Mouse (Mus musculus): ENCODE measurements around the gene Trip12. TPM values are rescaled to one million over a fixed set of nuclear protein-coding genes. Genes with fewer than 3 reads are reported as not detected.

Gene Trip12
- polyA plus RNA-seq, 1 experiment, result 115 TPM

- no peak for DNase-seq (ENCODE audit: low read depth)
- TF ChIP-seq POLR2A (IDR thresholded peaks at IDR 0.05; ENCODE audit: borderline replicate concordance, extremely low read depth, insufficient read depth, insufficient read length, poor library complexity, severe bottlenecking), result no peak
- no peak for TF ChIP-seq CTCF (IDR thresholded peaks at IDR 0.05; ENCODE audit: borderline replicate concordance, extremely low read depth, insufficient read depth, insufficient read length)
Measured at GRCm38 (mm10) chr1:84777455-84777854, 62.9 kb downstream of the Trip12 start.

GRCm38 (mm10) chr1:84758843-84759242 is 81.5 kb downstream of the Trip12 start:
- no peak for DNase-seq (ENCODE audit: low read depth)
- TF ChIP-seq CTCF (IDR thresholded peaks at IDR 0.05; ENCODE audit: borderline replicate concordance, extremely low read depth, insufficient read depth, insufficient read length) (no peak), POLR2A (IDR thresholded peaks at IDR 0.05; ENCODE audit: borderline replicate concordance, extremely low read depth, insufficient read depth, insufficient read length, poor library complexity, severe bottlenecking) (no peak)

GRCm38 (mm10) chr1:84742156-84742555 is 98.2 kb downstream of the Trip12 start:
- DNase-seq (ENCODE audit: low read depth), result no peak
- TF ChIP-seq CTCF (IDR thresholded peaks at IDR 0.05; ENCODE audit: borderline replicate concordance, extremely low read depth, insufficient read depth, insufficient read length), result no peak
- TF ChIP-seq POLR2A (IDR thresholded peaks at IDR 0.05; ENCODE audit: borderline replicate concordance, extremely low read depth, insufficient read depth, insufficient read length, poor library complexity, severe bottlenecking), result no peak

- TF ChIP-seq CTCF (IDR thresholded peaks at IDR 0.05; ENCODE audit: borderline replicate concordance, extremely low read depth, insufficient read depth, insufficient read length) (no peak), POLR2A (IDR thresholded peaks at IDR 0.05; ENCODE audit: borderline replicate concordance, extremely low read depth, insufficient read depth, insufficient read length, poor library complexity, severe bottlenecking) (no peak)
- DNase-seq (ENCODE audit: low read depth), result no peak
Measured at GRCm38 (mm10) chr1:84740080-84740479, 100.2 kb downstream of the Trip12 start.

GRCm38 (mm10) chr1:84737097-84737496 is 103.2 kb downstream of the Trip12 start:
- DNase-seq (ENCODE audit: low read depth), result no peak
- no peak for TF ChIP-seq CTCF (IDR thresholded peaks at IDR 0.05; ENCODE audit: borderline replicate concordance, extremely low read depth, insufficient read depth, insufficient read length)
- TF ChIP-seq POLR2A (IDR thresholded peaks at IDR 0.05; ENCODE audit: borderline replicate concordance, extremely low read depth, insufficient read depth, insufficient read length, poor library complexity, severe bottlenecking), result no peak

- TF ChIP-seq CTCF (IDR thresholded peaks at IDR 0.05; ENCODE audit: borderline replicate concordance, extremely low read depth, insufficient read depth, insufficient read length), result peak; percentile 42; the same call in 1 of the 2 replicates
- no peak for TF ChIP-seq POLR2A (IDR thresholded peaks at IDR 0.05; ENCODE audit: borderline replicate concordance, extremely low read depth, insufficient read depth, insufficient read length, poor library complexity, severe bottlenecking)
- peak; percentile 43 for DNase-seq (ENCODE audit: low read depth)
Measured at GRCm38 (mm10) chr1:84733799-84734198, 106.5 kb downstream of the Trip12 start.

- TF ChIP-seq POLR2A (IDR thresholded peaks at IDR 0.05; ENCODE audit: borderline replicate concordance, extremely low read depth, insufficient read depth, insufficient read length, poor library complexity, severe bottlenecking) (no peak), CTCF (IDR thresholded peaks at IDR 0.05; ENCODE audit: borderline replicate concordance, extremely low read depth, insufficient read depth, insufficient read length) (no peak)
- DNase-seq (ENCODE audit: low read depth), result no peak
Measured at GRCm38 (mm10) chr1:84731763-84732162, 108.6 kb downstream of the Trip12 start.

- no peak for DNase-seq (ENCODE audit: low read depth)
- TF ChIP-seq POLR2A (IDR thresholded peaks at IDR 0.05; ENCODE audit: borderline replicate concordance, extremely low read depth, insufficient read depth, insufficient read length, poor library complexity, severe bottlenecking), result no peak
- no peak for TF ChIP-seq CTCF (IDR thresholded peaks at IDR 0.05; ENCODE audit: borderline replicate concordance, extremely low read depth, insufficient read depth, insufficient read length)
Measured at GRCm38 (mm10) chr1:84722841-84723240, 117.5 kb downstream of the Trip12 start.

- no peak for DNase-seq (ENCODE audit: low read depth)
- no peak for TF ChIP-seq POLR2A (IDR thresholded peaks at IDR 0.05; ENCODE audit: borderline replicate concordance, extremely low read depth, insufficient read depth, insufficient read length, poor library complexity, severe bottlenecking)
- no peak for TF ChIP-seq CTCF (IDR thresholded peaks at IDR 0.05; ENCODE audit: borderline replicate concordance, extremely low read depth, insufficient read depth, insufficient read length)
Measured at GRCm38 (mm10) chr1:84722371-84722770, 117.9 kb downstream of the Trip12 start.

GRCm38 (mm10) chr1:84721942-84722341 is 118.4 kb downstream of the Trip12 start:
- TF ChIP-seq POLR2A (IDR thresholded peaks at IDR 0.05; ENCODE audit: borderline replicate concordance, extremely low read depth, insufficient read depth, insufficient read length, poor library complexity, severe bottlenecking) (no peak), CTCF (IDR thresholded peaks at IDR 0.05; ENCODE audit: borderline replicate concordance, extremely low read depth, insufficient read depth, insufficient read length) (no peak)
- DNase-seq (ENCODE audit: low read depth), result no peak

GRCm38 (mm10) chr1:84709810-84710785 is 130.2 kb downstream of the Trip12 start:
- no peak for TF ChIP-seq POLR2A (IDR thresholded peaks at IDR 0.05; ENCODE audit: borderline replicate concordance, extremely low read depth, insufficient read depth, insufficient read length, poor library complexity, severe bottlenecking)
- TF ChIP-seq CTCF (IDR thresholded peaks at IDR 0.05; ENCODE audit: borderline replicate concordance, extremely low read depth, insufficient read depth, insufficient read length), result no peak
- DNase-seq (ENCODE audit: low read depth), result peak; percentile 95

- peak; percentile 72 for DNase-seq (ENCODE audit: low read depth)
- no peak for TF ChIP-seq POLR2A (IDR thresholded peaks at IDR 0.05; ENCODE audit: borderline replicate concordance, extremely low read depth, insufficient read depth, insufficient read length, poor library complexity, severe bottlenecking)
- TF ChIP-seq CTCF (IDR thresholded peaks at IDR 0.05; ENCODE audit: borderline replicate concordance, extremely low read depth, insufficient read depth, insufficient read length), result no peak
Measured at GRCm38 (mm10) chr1:84709406-84709805, 130.9 kb downstream of the Trip12 start.
